Mouse (Mus musculus) CH12.LX (cell line): ENCODE results near the gene Fam193a. TPM values are rescaled to one million over a fixed set of nuclear protein-coding genes. Genes with fewer than 3 reads are reported as not detected.

ENCODE experiments used
- DNase-seq: peaks from one replicate; pipeline ENCODE4 v3.0.0-alpha.2; 2013; ENCODE audit errors: extremely low read depth
- H3K27ac ChIP-seq: 2 replicates; pipeline ENCODE4 v1.5.1; 2012; ENCODE audit warnings: low read depth, mild to moderate bottlenecking, control low read depth, moderate library complexity; ENCODE audit not compliant: insufficient read depth
- H3K27me3 ChIP-seq: replicated peaks from 2 replicates; pipeline ENCODE3; 2012; ENCODE audit warnings: inconsistent platforms
- H3K36me3 ChIP-seq, 2 experiments: replicated peaks in 1 of 2; 2 replicates each; pipeline versions ENCODE3 to v1.6.1; 2012; ENCODE audit warnings: inconsistent platforms in 1 of 2, low read length in 1 of 2, mild to moderate bottlenecking in 1 of 2, mixed read lengths in 1 of 2, moderate library complexity in 1 of 2; ENCODE audit not compliant: control insufficient read depth in 1 of 2, insufficient read depth in 1 of 2
- H3K4me1 ChIP-seq, 2 experiments: 2 replicates each; pipeline ENCODE4 v1.6.1; 2012; ENCODE audit warnings: inconsistent platforms in 1 of 2, moderate library complexity in 1 of 2; ENCODE audit not compliant: insufficient read depth in 2 of 2, control insufficient read depth in 1 of 2
- H3K4me2 ChIP-seq: 2 replicates; pipeline ENCODE4 v1.6.1; 2012; ENCODE audit warnings: low read depth, mild to moderate bottlenecking, control low read depth; ENCODE audit not compliant: poor library complexity, insufficient read depth, severe bottlenecking
- H3K4me3 ChIP-seq, 3 experiments: fragments of 150-350 bp in 1 of 3; sonication (generic) in 1 of 3; replicated peaks in 1 of 3; 2 replicates each; pipeline versions ENCODE3 to v1.5.1; 2011 to 2012; ENCODE audit warnings: low read depth in 2 of 3, low read length in 2 of 3, mild to moderate bottlenecking in 2 of 3, moderate library complexity in 2 of 3, control low read depth in 1 of 3, improper control_type of control experiment in 1 of 3, inconsistent platforms in 1 of 3, mixed read lengths in 1 of 3; ENCODE audit not compliant: poor library complexity in 1 of 3
- H3K79me2 ChIP-seq: replicated peaks from 2 replicates; pipeline ENCODE4 v1.6.1; 2012; ENCODE audit warnings: mild to moderate bottlenecking, moderate library complexity; ENCODE audit not compliant: control insufficient read depth, poor library complexity, insufficient read depth, severe bottlenecking; ENCODE audit errors: extremely low read depth
- H3K9ac ChIP-seq: 2 replicates; pipeline ENCODE4 v1.6.1; 2012; ENCODE audit warnings: low read depth, mild to moderate bottlenecking, control low read depth, moderate library complexity; ENCODE audit not compliant: insufficient read depth
- H3K9me3 ChIP-seq: replicated peaks from 2 replicates; pipeline ENCODE3; 2012; ENCODE audit warnings: low read length, inconsistent platforms, mixed read lengths
- CHD1 ChIP-seq: IDR thresholded peaks from 2 replicates; pipeline ENCODE4 v1.6.1; 2012; ENCODE audit warnings: low read depth, low read length, improper control_type of control experiment, inconsistent platforms
- CHD2 ChIP-seq: IDR thresholded peaks from 2 replicates; pipeline ENCODE4 v1.6.1; 2011; ENCODE audit warnings: low read length, improper control_type of control experiment
- CTCF ChIP-seq, 2 experiments: IDR thresholded peaks in 1 of 2; conservative IDR thresholded peaks in 1 of 2; 2 replicates each; pipeline ENCODE4 v1.5.1; 2011 to 2012; ENCODE audit warnings: low read depth in 2 of 2, low read length in 2 of 2, improper control_type of control experiment in 1 of 2, inconsistent platforms in 1 of 2, mild to moderate bottlenecking in 1 of 2, moderate library complexity in 1 of 2
- ELF1 ChIP-seq: IDR thresholded peaks from 2 replicates; pipeline ENCODE4 v1.6.1; 2014; ENCODE audit warnings: low read depth, mild to moderate bottlenecking, inconsistent platforms, low read length, improper control_type of control experiment
- ETS1 ChIP-seq: conservative IDR thresholded peaks from 2 replicates; pipeline ENCODE4 v1.6.1; 2012; ENCODE audit warnings: low read depth, mild to moderate bottlenecking, inconsistent platforms, low read length, improper control_type of control experiment, moderate library complexity
- JUN ChIP-seq: IDR thresholded peaks from 2 replicates; pipeline ENCODE4 v1.6.1; 2011; ENCODE audit warnings: low read depth, mild to moderate bottlenecking, low read length, improper control_type of control experiment, moderate library complexity; ENCODE audit not compliant: insufficient read depth
- JUND ChIP-seq: conservative IDR thresholded peaks from 2 replicates; pipeline ENCODE4 v1.6.1; 2011; ENCODE audit warnings: low read depth, low read length, improper control_type of control experiment
- KAT2A ChIP-seq: IDR thresholded peaks from 2 replicates; pipeline ENCODE4 v1.6.1; 2012; ENCODE audit warnings: low read length, improper control_type of control experiment, inconsistent platforms; ENCODE audit not compliant: insufficient replicate concordance
- MAFK ChIP-seq: IDR thresholded peaks from 2 replicates; pipeline ENCODE4 v1.6.1; 2011; ENCODE audit warnings: low read length, improper control_type of control experiment; ENCODE audit not compliant: insufficient replicate concordance
- MAX ChIP-seq: IDR thresholded peaks from 2 replicates; pipeline ENCODE4 v1.6.1; 2011; ENCODE audit warnings: low read length, improper control_type of control experiment
- MAZ ChIP-seq: IDR thresholded peaks from 2 replicates; pipeline ENCODE4 v1.6.1; 2012; ENCODE audit warnings: low read depth, mild to moderate bottlenecking, inconsistent platforms, low read length, improper control_type of control experiment, moderate library complexity
- MEF2A ChIP-seq: IDR thresholded peaks from 2 replicates; pipeline ENCODE4 v1.6.1; 2014; ENCODE audit warnings: low read depth, mild to moderate bottlenecking, inconsistent platforms, low read length, improper control_type of control experiment, borderline replicate concordance
- MYC ChIP-seq: IDR thresholded peaks from 2 replicates; pipeline ENCODE4 v1.6.1; 2011; ENCODE audit warnings: low read depth, mild to moderate bottlenecking, improper control_type of control experiment, low read length
- NELFE ChIP-seq: IDR thresholded peaks from 2 replicates; pipeline ENCODE4 v1.6.1; 2011; ENCODE audit warnings: low read depth, low read length, improper control_type of control experiment
- NRF1 ChIP-seq: IDR thresholded peaks from 2 replicates; pipeline ENCODE4 v1.6.1; 2014; ENCODE audit warnings: low read depth, mild to moderate bottlenecking, inconsistent platforms, low read length, improper control_type of control experiment, moderate library complexity
- PAX5 ChIP-seq: IDR thresholded peaks from 2 replicates; pipeline ENCODE4 v1.6.1; 2012; ENCODE audit warnings: low read length, inconsistent platforms, mixed read lengths
- RAD21 ChIP-seq: IDR thresholded peaks from 2 replicates; pipeline ENCODE4 v1.6.1; 2011; ENCODE audit warnings: low read depth, mild to moderate bottlenecking, low read length, improper control_type of control experiment, moderate library complexity
- RCOR1 ChIP-seq: conservative IDR thresholded peaks from 2 replicates; pipeline ENCODE4 v1.6.1; 2012; ENCODE audit warnings: low read depth, mild to moderate bottlenecking, inconsistent platforms, low read length, improper control_type of control experiment
- SIN3A ChIP-seq: IDR thresholded peaks from 2 replicates; pipeline ENCODE4 v1.6.1; 2012; ENCODE audit warnings: low read length, improper control_type of control experiment, inconsistent platforms
- UBTF ChIP-seq: IDR thresholded peaks from 2 replicates; pipeline ENCODE4 v1.6.1; 2012; ENCODE audit warnings: low read depth, mild to moderate bottlenecking, inconsistent platforms, low read length, improper control_type of control experiment, moderate library complexity
- USF1 ChIP-seq: IDR thresholded peaks from 2 replicates; pipeline ENCODE4 v1.6.1; 2014; ENCODE audit warnings: low read depth, mild to moderate bottlenecking, inconsistent platforms, low read length, improper control_type of control experiment
- ZKSCAN1 ChIP-seq: IDR thresholded peaks from 2 replicates; pipeline ENCODE4 v1.6.1; 2012; ENCODE audit warnings: low read depth, inconsistent platforms, low read length, improper control_type of control experiment, borderline replicate concordance
- ZMIZ1 ChIP-seq: IDR thresholded peaks from 2 replicates; pipeline ENCODE4 v1.6.1; 2012; ENCODE audit warnings: low read depth, mild to moderate bottlenecking, inconsistent platforms, low read length, improper control_type of control experiment
- ZNF384 ChIP-seq: IDR thresholded peaks from 2 replicates; pipeline ENCODE4 v1.6.1; 2012; ENCODE audit warnings: low read depth, low read length, improper control_type of control experiment, inconsistent platforms
- dilution Hi-C: fragments of 300-500 bp; cut with MboI; formaldehyde crosslinking; loops from 2 replicates; pipeline ENCODE4 v1.14.3; 2020; ENCODE audit warnings: low sequenced_read_pairs; ENCODE audit not compliant: extremely low pct_unique_long_range_greater_than_20kb, extremely low pct_ligation_motif_present
- in situ Hi-C: fragments of 300-500 bp; cut with MboI; formaldehyde crosslinking; loops from 3 replicates; pipeline ENCODE4 v1.14.3; 2019; ENCODE audit warnings: low sequenced_read_pairs, low pct_ligation_motif_present, low pct_unique_long_range_greater_than_20kb, mixed read lengths
- polyA plus RNA-seq: library from polyadenylated mRNA; unstranded; fragments of >175 nt; gene quantifications from 2 replicates; pipeline ENCODE4 v1.2.1, GENCODE M21; 2012; ENCODE audit warnings: low read depth; ENCODE audit not compliant: insufficient read length
- total RNA-seq, 2 experiments: library from RNA; depleted of rRNA; stranded (reverse); fragments of 300-350 nt in 1 of 2; fragments of >200 nt in 1 of 2; gene quantifications; 2 replicates each; pipeline ENCODE4 v1.2.3; 2012 to 2014

The Fam193a gene
- total and polyA plus RNA-seq, 3 experiments, result 3.6 to 19.0 (median 8.5) TPM

DNA sequence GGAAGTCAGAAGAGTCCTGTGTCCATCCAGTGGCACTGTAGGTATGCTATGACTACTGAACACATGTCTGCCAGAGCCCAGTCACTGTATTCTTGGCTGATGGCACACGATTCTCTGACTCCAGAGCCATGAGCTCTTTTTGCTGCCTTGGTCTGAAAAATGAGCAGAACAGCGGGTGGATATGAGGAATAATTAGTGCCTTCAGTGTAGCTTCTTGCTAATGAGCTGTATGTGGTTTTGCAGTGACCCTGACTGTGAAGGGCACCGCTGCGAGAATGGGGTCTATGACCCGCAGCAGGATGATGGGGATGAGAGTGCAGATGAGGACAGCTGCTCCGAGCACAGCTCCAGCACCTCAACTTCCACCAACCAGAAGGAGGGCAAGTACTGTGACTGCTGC, 92.1 kb downstream of the Fam193a start:
- TF ChIP-seq RCOR1 (no peak), RAD21 (no peak), KAT2A (no peak), ZKSCAN1 (no peak), MAFK (no peak), ZMIZ1 (no peak), MEF2A (no peak), CHD2 (no peak), UBTF (no peak), NRF1 (no peak), USF1 (no peak), ETS1 (no peak), JUND (no peak), JUN (no peak)
- TF ChIP-seq, all 38 proteins: peak for 0
- in situ Hi-C loops, result no loop called here

DNA sequence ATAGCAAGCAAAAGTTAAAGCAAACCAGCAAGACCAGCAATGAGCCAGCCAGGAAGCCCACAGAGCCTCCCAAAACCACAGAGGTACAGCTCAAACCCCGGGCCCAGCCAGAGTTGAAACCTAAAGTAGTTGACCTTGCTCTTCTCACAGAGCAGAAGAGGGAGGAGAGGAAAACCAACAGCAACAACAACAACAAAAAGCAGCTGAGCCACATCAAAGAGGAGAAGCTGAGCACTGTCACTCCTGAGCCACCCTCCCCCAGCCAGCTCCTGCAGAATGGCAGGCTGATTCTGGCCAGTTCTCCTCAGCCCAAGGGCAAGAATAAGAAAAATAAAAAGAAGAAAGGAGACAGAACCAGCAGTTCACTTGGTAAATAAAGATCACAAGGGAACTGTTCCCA, 96.3 kb downstream of the Fam193a start:
- Histone ChIP-seq H3K9ac (no peak overlapping the region), H3K4me2 (no peak overlapping the region), H3K4me3 (no peak overlapping the region), H3K79me2 (no peaks in the 10 kb centered on the region), H3K27ac (no peak overlapping the region), H3K27me3 (no peaks in the 10 kb centered on the region), H3K4me1 (no peaks in the 10 kb centered on the region), H3K36me3 (peaks cover 43 to 71% of the 10 kb centered on the region in 2 experiments), H3K9me3 (no peaks in the 10 kb centered on the region)
- TF ChIP-seq CHD1 (no peak), SIN3A (no peak), ETS1 (no peak), UBTF (no peak), ZNF384 (no peak), ELF1 (no peak), MAZ (no peak), RCOR1 (no peak), MYC (no peak), RAD21 (no peak), PAX5 (no peak), MAX (no peak), MAFK (no peak), NELFE (no peak), CTCF (conservative IDR thresholded peaks at IDR 0.05 in 1 of 2, IDR thresholded peaks at IDR 0.05 in 1 of 2; ENCODE audit: low read depth in 2 of 2, low read length in 2 of 2) (no peak)
- dilution Hi-C loops (no loop called here), in situ Hi-C loops (no loop called here)
- DNase-seq, result no peak

More for the DNA sequence above, 92.1 kb downstream of the Fam193a start:
- Histone ChIP-seq H3K4me3 (no peak overlapping the region), H3K36me3 (peaks cover 63 to 91% of the 10 kb centered on the region in 2 experiments), H3K27ac (no peak overlapping the region), H3K9ac (no peak overlapping the region), H3K27me3 (no peaks in the 10 kb centered on the region), H3K4me1 (no peaks in the 10 kb centered on the region), H3K4me2 (no peak overlapping the region), H3K9me3 (no peaks in the 10 kb centered on the region), H3K79me2 (no peaks in the 10 kb centered on the region)
- dilution Hi-C loops, result no loop called here
- DNase-seq, result no peak
